Mouse (Mus musculus) MEL (cell line): ENCODE measurements around the gene Mrpl37.

ENCODE experiments used
- BHLHE40 ChIP-seq: IDR thresholded peaks from 2 replicates; pipeline ENCODE4 v1.6.1; 2012; ENCODE audit warnings: low read depth, mild to moderate bottlenecking, inconsistent platforms, low read length, improper control_type of control experiment, borderline replicate concordance
- CHD2 ChIP-seq: IDR thresholded peaks from 2 replicates; pipeline ENCODE4 v1.6.1; 2011; ENCODE audit warnings: low read length, improper control_type of control experiment
- CTCF ChIP-seq, 3 experiments: IDR thresholded peaks in 2 of 3; conservative IDR thresholded peaks in 1 of 3; 2 replicates each; pipeline ENCODE4 v1.5.1; 2011 to 2012; ENCODE audit warnings: low read length in 3 of 3, low read depth in 2 of 3, mild to moderate bottlenecking in 2 of 3, improper control_type of control experiment in 1 of 3, inconsistent platforms in 1 of 3, mixed read lengths in 1 of 3, moderate library complexity in 1 of 3; ENCODE audit not compliant: control insufficient read depth in 1 of 3, insufficient read depth in 1 of 3, poor library complexity in 1 of 3, severe bottlenecking in 1 of 3
- MYB ChIP-seq: IDR thresholded peaks from 2 replicates; pipeline ENCODE4 v1.6.1; 2011; ENCODE audit warnings: mild to moderate bottlenecking, low read depth, low read length, improper control_type of control experiment

GRCm38 (mm10) chr4:107008161-107008560, 58.5 kb downstream of the Mrpl37 start:
- TF ChIP-seq CTCF (IDR thresholded peaks at IDR 0.05 in 2 of 3, conservative IDR thresholded peaks at IDR 0.05 in 1 of 3; ENCODE audit: control insufficient read depth in 1 of 3, insufficient read depth in 1 of 3, low read depth in 2 of 3, low read length in 3 of 3, poor library complexity in 1 of 3, severe bottlenecking in 1 of 3) (no peak), CHD2 (no peak), MYB (no peak), BHLHE40 (no peak)
